Mouse (Mus musculus) CH12F3 (cell line): ENCODE results near the gene Slc25a18.

Source experiments
- in situ Hi-C: fragments of 300-500 bp; cut with MboI; formaldehyde crosslinking; loops from 2 replicates; pipeline ENCODE4 v1.14.3; 2020; ENCODE audit warnings: low sequenced_read_pairs

The Slc25a18 gene

GRCm38 (mm10) chr6:120773149-120773628, at the start of gene Slc25a18:
Gene Slc25a18, plus strand, starts transcription at chr6:120773578.
- in situ Hi-C loops = loop anchor here (25.0 kb wide), 1 partner anchor 811 kb away; no protein-coding TSS in a partner anchor

GRCm38 (mm10) chr6:120725986-120726385, 47.4 kb upstream of the Slc25a18 start:
- in situ Hi-C loops = no loop called here

- in situ Hi-C loops = loop anchor here (10.0 kb wide), 1 partner anchor 201 kb away; the partner anchor contains the start of gene Hdhd5
Observed at GRCm38 (mm10) chr6:120736011-120736410, 37.4 kb upstream of the Slc25a18 start.

- in situ Hi-C loops = loop anchor here (10.0 kb wide), 1 partner anchor 202 kb away; the partner anchor contains the start of gene Hdhd5
Observed at GRCm38 (mm10) chr6:120736566-120736965, 36.8 kb upstream of the Slc25a18 start.

- in situ Hi-C loops = no loop called here
Observed at GRCm38 (mm10) chr6:120743130-120743529, 30.2 kb upstream of the Slc25a18 start.

- in situ Hi-C loops = no loop called here
Observed at GRCm38 (mm10) chr6:120744266-120744665, 29.1 kb upstream of the Slc25a18 start.

GRCm38 (mm10) chr6:120746416-120746815, 27.0 kb upstream of the Slc25a18 start:
- in situ Hi-C loops = no loop called here

GRCm38 (mm10) chr6:120761151-120761550, 12.2 kb upstream of the Slc25a18 start:
- in situ Hi-C loops = loop anchor here (25.0 kb wide), 1 partner anchor 799 kb away; no protein-coding TSS in a partner anchor

GRCm38 (mm10) chr6:120769972-120770371, 3.4 kb upstream of the Slc25a18 start:
- in situ Hi-C loops = loop anchor here (25.0 kb wide), 1 partner anchor 808 kb away; no protein-coding TSS in a partner anchor

- in situ Hi-C loops = loop anchor here (25.0 kb wide), 1 partner anchor 809 kb away; no protein-coding TSS in a partner anchor
Observed at GRCm38 (mm10) chr6:120771366-120771765, 2.0 kb upstream of the Slc25a18 start.

GRCm38 (mm10) chr6:120772025-120772424, 1.4 kb upstream of the Slc25a18 start:
- in situ Hi-C loops = loop anchor here (25.0 kb wide), 1 partner anchor 810 kb away; no protein-coding TSS in a partner anchor

GRCm38 (mm10) chr6:120773763-120774162, 385 bp downstream of the Slc25a18 start:
- in situ Hi-C loops = loop anchor here (25.0 kb wide), 1 partner anchor 811 kb away; no protein-coding TSS in a partner anchor

- in situ Hi-C loops = no loop called here
Observed at GRCm38 (mm10) chr6:120776286-120776685, 2.9 kb downstream of the Slc25a18 start.

GRCm38 (mm10) chr6:120777533-120777932, 4.2 kb downstream of the Slc25a18 start:
- in situ Hi-C loops = no loop called here

- in situ Hi-C loops = no loop called here
Observed at GRCm38 (mm10) chr6:120778226-120778625, 4.8 kb downstream of the Slc25a18 start.

- in situ Hi-C loops = no loop called here
Observed at GRCm38 (mm10) chr6:120782948-120783347, 9.6 kb downstream of the Slc25a18 start.

- in situ Hi-C loops = no loop called here
Observed at GRCm38 (mm10) chr6:120784351-120784750, 11.0 kb downstream of the Slc25a18 start.

- in situ Hi-C loops = no loop called here
Observed at GRCm38 (mm10) chr6:120788068-120788607, 14.8 kb downstream of the Slc25a18 start.

GRCm38 (mm10) chr6:120788904-120789303, 15.5 kb downstream of the Slc25a18 start:
- in situ Hi-C loops = no loop called here

- in situ Hi-C loops = no loop called here
Observed at GRCm38 (mm10) chr6:120790153-120790552, 16.8 kb downstream of the Slc25a18 start.

- in situ Hi-C loops = no loop called here
Observed at GRCm38 (mm10) chr6:120790717-120791116, 17.3 kb downstream of the Slc25a18 start.

GRCm38 (mm10) chr6:120792947-120793346, 19.6 kb downstream of the Slc25a18 start:
- in situ Hi-C loops = no loop called here
